Mouse (Mus musculus) hindlimb bud, embryonic 11.5 days (tissue): ENCODE results near the gene Aldh6a1.
A peak's percentile ranks its signal among the peaks of the same experiment; 100 is the strongest.

Experiments used
- DNase-seq: peaks from one replicate; pipeline ENCODE4 v3.0.0-alpha.2; 2012; ENCODE audit warnings: low read depth, low spot score; ENCODE audit errors: extremely low spot score

Gene Aldh6a1

GRCm38 (mm10) chr12:84450718-84451646 lies at the start of gene Aldh6a1, which contains the start of gene Lin52:
Gene Aldh6a1 (minus strand): TSS chr12:84451004.
Gene Lin52 (plus strand): TSS chr12:84451422.
- DNase-seq = peak; percentile 100

- no peak for DNase-seq
These were observed 46.0 kb upstream of the Aldh6a1 start for GRCm38 (mm10) chr12:84496795-84497194.

- no peak for DNase-seq
These were observed 36.7 kb upstream of the Aldh6a1 start for GRCm38 (mm10) chr12:84487324-84488056.

- DNase-seq = no peak
These were observed 32.2 kb upstream of the Aldh6a1 start for GRCm38 (mm10) chr12:84482778-84483585.

- DNase-seq = no peak
These were observed 30.4 kb upstream of the Aldh6a1 start for GRCm38 (mm10) chr12:84481251-84481650.

- no peak for DNase-seq
These were observed 28.1 kb upstream of the Aldh6a1 start for GRCm38 (mm10) chr12:84478937-84479336.

- no peak for DNase-seq
These were observed 17.9 kb upstream of the Aldh6a1 start for GRCm38 (mm10) chr12:84468701-84469100.

GRCm38 (mm10) chr12:84462856-84463255 lies 12.1 kb upstream of the Aldh6a1 start:
- no peak for DNase-seq

- no peak for DNase-seq
These were observed 10.6 kb upstream of the Aldh6a1 start for GRCm38 (mm10) chr12:84461416-84461815.

GRCm38 (mm10) chr12:84459845-84460244 lies 9.0 kb upstream of the Aldh6a1 start:
- DNase-seq = no peak

- DNase-seq = no peak
These were observed 6.1 kb upstream of the Aldh6a1 start for GRCm38 (mm10) chr12:84456911-84457310.

- no peak for DNase-seq
These were observed 997 bp upstream of the Aldh6a1 start for GRCm38 (mm10) chr12:84451801-84452200.

- no peak for DNase-seq
These were observed 470 bp downstream of the Aldh6a1 start for GRCm38 (mm10) chr12:84450351-84450717.

- no peak for DNase-seq
These were observed 917 bp downstream of the Aldh6a1 start for GRCm38 (mm10) chr12:84449887-84450286.

GRCm38 (mm10) chr12:84448181-84448580 lies 2.6 kb downstream of the Aldh6a1 start:
- DNase-seq = no peak

GRCm38 (mm10) chr12:84447386-84447785 lies 3.4 kb downstream of the Aldh6a1 start:
- no peak for DNase-seq

- no peak for DNase-seq
These were observed 8.3 kb downstream of the Aldh6a1 start for GRCm38 (mm10) chr12:84442526-84442925.

- no peak for DNase-seq
These were observed 12.1 kb downstream of the Aldh6a1 start for GRCm38 (mm10) chr12:84438697-84439096.

GRCm38 (mm10) chr12:84429825-84430224 lies 21.0 kb downstream of the Aldh6a1 start:
- no peak for DNase-seq

GRCm38 (mm10) chr12:84423990-84424389 lies 26.8 kb downstream of the Aldh6a1 start:
- DNase-seq = no peak

- DNase-seq = no peak
These were observed 33.2 kb downstream of the Aldh6a1 start for GRCm38 (mm10) chr12:84417605-84417922.
